Mouse (Mus musculus) kidney, postnatal 0 days (tissue): ENCODE results near the gene Ncs1. TPM values are rescaled to one million over a fixed set of nuclear protein-coding genes. Genes with fewer than 3 reads are reported as not detected.

Experiments
- ATAC-seq: fragments of 200-750 bp; cut with Nextera tagmentation; replicated peaks from 2 replicates; pipeline ENCODE4 v1.8.0; 2017; ENCODE audit warnings: low read depth, moderate number of reproducible peaks, moderate TSS enrichment, moderate library complexity; ENCODE audit not compliant: low FRiP score
- DNase-seq: peaks from one replicate; pipeline ENCODE4 v3.0.0-alpha.2; 2016; ENCODE audit warnings: low spot score
- H3K27ac ChIP-seq: fragments of 300-500 bp; sonication (generic); 2 replicates; pipeline ENCODE4 v1.5.1; 2014; ENCODE audit warnings: mild to moderate bottlenecking
- H3K27me3 ChIP-seq: fragments of 300-500 bp; sonication (generic); 2 replicates; pipeline ENCODE4 v1.6.1; 2014; ENCODE audit warnings: low read length, mixed read lengths; ENCODE audit not compliant: insufficient read depth
- H3K36me3 ChIP-seq: fragments of 300-500 bp; sonication (generic); 2 replicates; pipeline ENCODE4 v1.6.1; 2014; ENCODE audit warnings: low read length, mixed read lengths; ENCODE audit not compliant: insufficient read depth
- H3K4me1 ChIP-seq: fragments of 300-500 bp; sonication (generic); replicated peaks from 2 replicates; pipeline ENCODE4 v1.6.1; 2014; ENCODE audit warnings: antibody characterized with exemption, low read length, mixed read lengths; ENCODE audit not compliant: insufficient read depth
- H3K4me2 ChIP-seq: fragments of 300-500 bp; sonication (generic); 2 replicates; pipeline ENCODE4 v1.6.1; 2014; ENCODE audit warnings: mild to moderate bottlenecking, low read length, moderate library complexity, mixed read lengths
- H3K4me3 ChIP-seq: fragments of 300-500 bp; sonication (generic); replicated peaks from 2 replicates; pipeline ENCODE4 v1.5.1; 2014; ENCODE audit warnings: low read depth, low read length
- H3K9ac ChIP-seq: fragments of 300-500 bp; sonication (generic); 2 replicates; pipeline ENCODE4 v1.6.1; 2014; ENCODE audit warnings: low read depth, low read length
- H3K9me3 ChIP-seq: fragments of 300-500 bp; sonication (generic); replicated peaks from 2 replicates; pipeline ENCODE4 v1.6.1; 2016; ENCODE audit warnings: low read length, inconsistent platforms, mixed read lengths
- CTCF ChIP-seq: IDR thresholded peaks from 2 replicates; pipeline ENCODE4 v1.5.1; 2016; ENCODE audit warnings: antibody characterized with exemption, low read depth, mild to moderate bottlenecking, moderate library complexity
- WGBS: fragments of 180-500 bp; shearing (Covaris S2); extraction: QIAGEN DNeasy Blood & Tissue Kit; methylation state at CpG from one replicate; pipeline ENCODE4 v1.1.7; 2014; 5-methylcytosine and 5-hydroxymethylcytosine counted together
- polyA plus RNA-seq: library from polyadenylated mRNA; unstranded; fragments of >200 nt; fragmentation: Nextera tagmentation; extraction: Ambion mirVana; gene quantifications from 2 replicates; pipeline ENCODE4 v1.2.1, GENCODE M21; 2015

The Ncs1 gene
- polyA plus RNA-seq, 1 experiment from 2014 or later, result 23.5 TPM

- H3K36me3 ChIP-seq, result no peaks in the 10 kb centered on the region
- WGBS, result 28% methylated on average over 5 of the region's 5 CpGs
- H3K9me3 ChIP-seq, result no peaks in the 10 kb centered on the region
- H3K27ac ChIP-seq, result peak overlapping the region; percentile 76
- no peak for DNase-seq
- no peak overlapping the region for H3K4me3 ChIP-seq
- H3K27me3 ChIP-seq, result no peaks in the 10 kb centered on the region
- ATAC-seq, result peak; percentile 48; the same call in 1 of the 2 replicates
- H3K9ac ChIP-seq, result no peak overlapping the region
- no peak for TF ChIP-seq CTCF
- H3K4me2 ChIP-seq, result no peak overlapping the region
- peaks cover 37% of the 10 kb centered on the region; the same call in 1 of the 2 replicates for H3K4me1 ChIP-seq
These were observed 23.0 kb downstream of the Ncs1 start for GRCm38 (mm10) chr2:31268631-31269030.

GRCm38 (mm10) chr2:31269188-31269587 lies 23.6 kb downstream of the Ncs1 start:
- Histone ChIP-seq H3K4me1 (peaks cover 31% of the 10 kb centered on the region; the same call in 1 of the 2 replicates), H3K9me3 (no peaks in the 10 kb centered on the region), H3K9ac (peak overlapping the region; percentile 32; the same call in 1 of the 2 replicates), H3K36me3 (no peaks in the 10 kb centered on the region), H3K4me3 (no peak overlapping the region), H3K4me2 (no peak overlapping the region), H3K27me3 (no peaks in the 10 kb centered on the region), H3K27ac (peak overlapping the region; percentile 76)
- WGBS, result 87% methylated on average over 6 of the region's 6 CpGs
- DNase-seq (no peak), ATAC-seq (no peak)
- peak; percentile 6; the same call in 1 of the 2 replicates for TF ChIP-seq CTCF

GRCm38 (mm10) chr2:31269847-31270246 lies 24.2 kb downstream of the Ncs1 start:
- DNase-seq (no peak), ATAC-seq (no peak)
- Histone ChIP-seq H3K9me3 (no peaks in the 10 kb centered on the region), H3K27ac (no peak overlapping the region), H3K4me1 (peaks cover 25% of the 10 kb centered on the region; the same call in 1 of the 2 replicates), H3K9ac (no peak overlapping the region), H3K36me3 (no peaks in the 10 kb centered on the region), H3K27me3 (no peaks in the 10 kb centered on the region), H3K4me2 (no peak overlapping the region), H3K4me3 (no peak overlapping the region)
- no peak for TF ChIP-seq CTCF
- WGBS, result 96% methylated on average over 10 of the region's 10 CpGs

- no peak for TF ChIP-seq CTCF
- peaks cover 20% of the 10 kb centered on the region; the same call in 1 of the 2 replicates for H3K4me1 ChIP-seq
- no peak overlapping the region for H3K4me3 ChIP-seq
- ATAC-seq (no peak), DNase-seq (no peak)
- no peak overlapping the region for H3K9ac ChIP-seq
- no peak overlapping the region for H3K27ac ChIP-seq
- WGBS, result 89% methylated on average over 8 of the region's 8 CpGs
- H3K9me3 ChIP-seq, result no peaks in the 10 kb centered on the region
- no peak overlapping the region for H3K4me2 ChIP-seq
- no peaks in the 10 kb centered on the region for H3K36me3 ChIP-seq
- H3K27me3 ChIP-seq, result no peaks in the 10 kb centered on the region
These were observed 24.8 kb downstream of the Ncs1 start for GRCm38 (mm10) chr2:31270470-31270869.

- H3K27me3 ChIP-seq, result no peaks in the 10 kb centered on the region
- no peak for DNase-seq
- no peaks in the 10 kb centered on the region for H3K9me3 ChIP-seq
- peak; percentile 56 for TF ChIP-seq CTCF
- peaks cover 14% of the 10 kb centered on the region; the same call in 1 of the 2 replicates for H3K4me1 ChIP-seq
- H3K4me3 ChIP-seq, result no peak overlapping the region
- no peak overlapping the region for H3K27ac ChIP-seq
- H3K36me3 ChIP-seq, result no peaks in the 10 kb centered on the region
- H3K4me2 ChIP-seq, result no peak overlapping the region
- WGBS, result 95% methylated on average over 1 of the region's 1 CpGs
- ATAC-seq, result no peak
- no peak overlapping the region for H3K9ac ChIP-seq
These were observed 25.4 kb downstream of the Ncs1 start for GRCm38 (mm10) chr2:31271071-31271470.

GRCm38 (mm10) chr2:31274993-31275392 lies 29.4 kb downstream of the Ncs1 start:
- DNase-seq (no peak), ATAC-seq (no peak)
- Histone ChIP-seq H3K27me3 (no peaks in the 10 kb centered on the region), H3K4me2 (no peak overlapping the region), H3K4me3 (no peak overlapping the region), H3K9me3 (no peaks in the 10 kb centered on the region), H3K4me1 (no peaks in the 10 kb centered on the region), H3K9ac (no peak overlapping the region), H3K27ac (no peak overlapping the region), H3K36me3 (no peaks in the 10 kb centered on the region)
- no peak for TF ChIP-seq CTCF
- WGBS, result 84% methylated on average over 6 of the region's 6 CpGs

GRCm38 (mm10) chr2:31277810-31278209 lies 32.2 kb downstream of the Ncs1 start:
- Histone ChIP-seq H3K4me3 (no peak overlapping the region), H3K27ac (no peak overlapping the region), H3K4me1 (no peaks in the 10 kb centered on the region), H3K36me3 (no peaks in the 10 kb centered on the region), H3K9ac (no peak overlapping the region), H3K4me2 (no peak overlapping the region), H3K9me3 (no peaks in the 10 kb centered on the region), H3K27me3 (no peaks in the 10 kb centered on the region)
- DNase-seq (no peak), ATAC-seq (no peak)
- WGBS, result 64% methylated on average over 6 of the region's 6 CpGs
- no peak for TF ChIP-seq CTCF
